Mouse (Mus musculus): ENCODE measurements around the gene Sdhd.

Gene Sdhd

DNA sequence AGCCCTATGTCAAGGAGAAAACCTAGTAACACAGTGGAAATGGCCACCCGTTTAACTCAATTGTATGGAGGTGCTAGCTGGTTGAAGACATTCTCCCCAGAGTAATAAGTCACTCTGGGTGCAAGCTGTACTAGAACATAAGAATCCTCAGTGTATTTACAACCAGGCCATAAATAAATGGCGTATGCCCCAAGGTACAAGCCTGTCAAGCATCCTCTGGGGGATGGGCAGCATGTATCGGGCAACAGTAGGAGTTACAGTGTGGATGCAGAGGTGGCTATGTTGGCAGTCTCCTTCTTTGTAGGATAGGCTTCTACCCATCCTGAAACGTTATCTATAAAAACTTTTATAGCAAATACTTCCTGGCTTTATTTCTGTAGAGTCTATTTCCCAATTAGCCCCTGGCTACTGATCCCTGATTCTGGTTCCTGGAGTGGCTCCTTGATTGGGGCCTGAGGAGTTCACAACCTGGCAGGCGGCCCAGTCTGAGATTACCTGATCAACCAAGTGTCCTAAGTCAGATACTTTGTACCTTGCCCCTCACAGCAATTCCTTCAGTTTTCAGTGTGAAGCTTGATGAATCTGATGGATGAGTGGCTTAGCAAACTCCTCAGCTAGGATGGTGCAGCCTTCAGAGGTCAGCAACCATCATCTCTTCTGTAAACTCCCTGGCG, 18.3 kb downstream of the Sdhd start:
- no peak for DNase-seq

DNA sequence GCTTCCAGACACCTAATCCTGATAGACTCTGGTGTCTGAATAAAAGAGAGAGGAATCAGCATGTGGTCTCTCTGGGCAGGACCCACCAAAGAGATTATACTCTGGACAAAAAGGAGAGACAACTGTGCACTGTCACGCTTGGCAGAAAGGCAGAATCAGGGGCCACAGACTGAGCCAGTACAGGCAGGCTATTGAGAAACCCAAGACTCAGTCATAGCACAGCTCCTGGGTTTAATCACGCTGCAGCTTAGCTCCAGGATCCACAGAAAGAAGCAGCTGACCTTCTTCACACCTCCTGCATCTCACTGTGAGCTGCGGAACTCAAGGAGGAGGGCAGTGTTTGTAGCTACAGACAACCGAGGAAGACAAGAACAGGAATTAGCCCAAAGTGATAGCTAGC, 23.2 kb downstream of the Sdhd start:
- DNase-seq: no peak

DNA sequence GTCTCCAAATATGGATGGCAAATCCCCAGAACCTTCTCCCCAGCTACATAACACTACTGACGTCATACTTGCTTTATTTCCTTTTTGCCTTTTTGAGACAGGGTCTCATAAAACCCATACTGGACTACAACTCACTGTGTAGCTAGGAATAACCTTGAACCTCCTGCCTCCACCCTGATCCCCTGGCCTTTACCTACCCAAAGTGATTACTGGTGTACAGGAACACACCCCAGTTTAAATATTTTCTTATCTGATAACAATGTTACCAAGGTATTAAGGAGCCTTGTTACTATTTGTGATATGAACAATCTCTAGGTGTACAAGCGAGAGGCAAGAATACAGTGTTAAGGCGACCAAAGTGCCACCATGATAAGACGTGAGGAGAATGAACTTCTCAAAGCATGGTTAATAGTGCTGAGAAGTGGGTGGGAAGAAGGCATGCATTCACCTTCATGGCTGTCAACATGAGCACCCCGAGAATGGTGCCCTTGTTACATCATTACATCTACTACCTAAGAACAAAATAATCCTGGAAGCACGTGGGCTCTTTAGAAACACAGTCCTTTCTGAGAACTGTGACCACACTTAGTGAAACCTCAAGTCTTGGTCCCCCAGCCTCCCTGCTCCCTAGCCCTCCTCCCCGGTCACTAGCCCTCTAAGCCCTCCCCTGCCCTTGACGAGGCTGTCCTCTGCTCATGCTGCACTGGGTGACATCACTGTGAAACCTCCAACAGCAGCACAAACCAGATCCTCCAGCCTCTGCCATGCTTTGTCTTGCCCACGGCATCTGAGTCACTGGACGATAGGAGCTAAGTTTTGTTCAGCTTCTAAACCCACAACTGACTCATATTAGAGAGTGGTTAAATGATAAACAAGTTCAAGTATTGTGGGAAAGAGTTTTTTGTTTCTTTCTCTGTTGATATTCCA, 33.8 kb downstream of the Sdhd start:
- DNase-seq: no peak

DNA sequence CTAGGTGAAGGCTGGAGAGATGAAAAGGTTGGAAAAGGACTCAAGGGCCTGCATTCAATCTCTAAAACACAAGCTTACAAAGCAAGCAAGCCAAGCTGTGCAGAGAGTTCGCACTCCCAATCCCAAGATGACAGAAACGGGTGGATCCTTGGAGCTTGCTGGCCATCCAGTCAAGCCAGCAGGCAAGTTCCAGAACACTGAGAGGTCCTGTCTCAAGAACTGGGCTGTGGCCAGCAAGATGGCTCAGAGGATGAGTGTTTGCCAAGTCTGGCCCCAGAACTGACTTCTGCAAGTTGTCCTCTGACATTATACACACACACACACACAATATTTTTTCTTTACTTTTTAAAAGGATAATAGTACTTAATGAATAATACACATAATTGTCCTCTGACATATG, 35.7 kb downstream of the Sdhd start:
- no peak for DNase-seq

DNA sequence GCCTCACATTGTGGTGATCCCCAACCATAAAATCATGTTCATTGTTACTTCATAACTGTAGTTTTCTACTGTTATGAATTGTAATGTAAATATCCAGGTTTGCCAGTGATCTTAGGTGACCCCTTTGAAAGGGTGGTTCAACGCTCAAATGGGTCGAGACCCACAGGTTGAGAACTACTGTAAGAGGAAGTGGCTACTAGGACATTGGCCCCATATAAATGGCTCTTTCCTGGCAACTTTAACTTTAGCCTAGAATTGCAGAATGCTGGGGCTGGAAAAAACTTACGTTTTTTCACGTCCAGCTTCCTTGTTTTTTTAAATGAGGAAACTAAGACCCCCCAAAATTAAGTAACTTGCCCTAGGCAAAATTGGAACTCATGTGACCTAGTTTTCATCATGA, 36.2 kb downstream of the Sdhd start:
- no peak for DNase-seq

DNA sequence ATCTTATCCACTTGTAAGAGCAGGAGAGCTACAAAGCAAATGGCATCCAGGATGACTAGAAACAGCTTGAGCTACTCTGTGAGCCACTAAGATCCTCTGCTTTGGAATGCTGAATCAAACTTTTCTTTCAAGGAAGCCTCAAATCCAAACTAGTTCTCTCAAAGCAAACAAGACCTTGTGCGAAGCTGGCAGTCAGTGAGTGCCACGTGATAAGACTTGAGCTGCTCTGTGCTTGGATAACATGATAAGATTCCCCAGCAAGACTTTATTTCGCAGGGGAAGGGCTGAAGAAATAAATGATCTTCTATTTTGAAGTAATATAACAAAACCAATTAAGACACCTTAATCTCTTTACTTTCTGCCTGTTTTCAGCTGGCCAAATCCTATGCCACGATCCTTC, 37.7 kb downstream of the Sdhd start:
- no peak for DNase-seq

DNA sequence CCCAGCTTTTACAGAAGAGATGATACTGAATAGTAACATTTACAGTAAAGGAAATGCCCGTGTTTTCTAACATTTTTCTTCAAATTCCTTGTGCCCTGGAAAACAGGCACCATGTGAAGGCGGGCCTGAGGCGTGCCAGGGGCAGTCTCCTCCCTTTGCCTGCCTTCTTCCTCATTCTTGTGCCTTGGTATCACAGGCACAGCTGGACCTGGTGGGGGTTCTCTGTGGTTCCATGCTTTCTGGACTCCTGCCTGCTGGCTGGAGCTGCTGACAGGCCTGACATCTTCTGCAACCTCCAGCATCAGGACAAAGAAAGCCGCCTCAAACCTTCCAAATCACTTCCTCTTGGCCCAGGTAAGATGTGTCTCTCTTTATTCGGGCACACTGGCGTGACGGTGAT, 38.4 kb downstream of the Sdhd start:
- no peak for DNase-seq

DNA sequence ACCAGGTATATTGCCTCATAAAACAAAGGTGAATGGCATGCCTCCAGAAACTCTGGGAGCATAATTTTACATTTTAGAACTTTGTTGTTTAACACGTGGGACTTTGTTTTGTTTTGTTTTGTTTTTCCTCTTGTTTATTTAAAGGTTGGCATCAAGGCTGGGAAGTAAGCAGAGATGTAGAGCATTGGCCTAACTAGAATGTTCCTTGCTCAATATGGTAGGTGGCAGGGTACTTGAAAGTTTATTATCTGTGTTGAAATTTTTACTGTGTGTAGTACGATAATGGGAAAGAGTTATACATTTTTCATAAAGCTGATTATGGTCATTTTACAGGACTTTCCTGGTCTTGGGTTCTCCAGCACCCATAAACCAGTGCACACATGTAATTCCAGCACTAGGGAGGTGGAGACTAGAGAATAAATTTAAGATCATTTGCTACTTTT, 41.7 kb downstream of the Sdhd start:
- DNase-seq: no peak

DNA sequence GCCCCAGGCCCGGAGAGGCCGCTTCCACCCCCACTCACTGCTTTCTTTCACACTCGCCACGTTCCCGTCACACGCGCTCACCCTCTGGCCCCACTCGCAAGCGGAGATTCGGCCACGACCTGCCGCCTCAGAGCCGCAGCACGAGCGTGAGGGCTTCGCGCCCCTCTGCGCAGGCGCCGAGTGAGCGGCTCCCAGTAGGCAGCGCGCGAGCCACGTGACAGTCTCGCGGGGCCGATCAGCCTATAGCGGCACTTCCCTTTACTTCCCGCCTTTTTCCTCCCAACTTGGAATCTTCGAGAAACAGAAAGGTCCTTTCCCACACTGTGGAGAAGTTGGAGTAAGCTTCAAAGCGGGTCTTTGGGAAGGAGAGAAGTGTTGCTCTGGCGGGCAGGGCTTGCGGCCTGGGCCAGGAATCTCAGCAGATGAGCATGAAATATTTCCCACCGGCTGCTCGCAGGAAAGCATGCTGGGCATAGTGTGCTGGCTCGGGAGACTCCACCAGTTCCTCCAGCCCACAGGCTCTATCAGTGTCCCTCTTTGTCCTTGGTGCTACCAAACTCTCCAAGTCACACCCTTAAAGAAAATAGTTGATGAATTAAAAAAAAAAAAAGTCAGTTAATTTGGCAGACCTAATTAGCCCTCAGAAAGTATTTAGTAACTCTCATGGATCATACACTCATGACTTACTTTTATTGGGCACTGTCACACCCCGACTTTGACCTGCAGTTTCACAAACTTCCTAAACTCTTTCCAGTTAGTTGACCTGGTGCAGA, 42.3 kb downstream of the Sdhd start, which contains the start of gene Tex12:
Tex12 (minus strand) TSS at position 181 of the 773 bp plus-strand sequence.
- no peak for DNase-seq

DNA sequence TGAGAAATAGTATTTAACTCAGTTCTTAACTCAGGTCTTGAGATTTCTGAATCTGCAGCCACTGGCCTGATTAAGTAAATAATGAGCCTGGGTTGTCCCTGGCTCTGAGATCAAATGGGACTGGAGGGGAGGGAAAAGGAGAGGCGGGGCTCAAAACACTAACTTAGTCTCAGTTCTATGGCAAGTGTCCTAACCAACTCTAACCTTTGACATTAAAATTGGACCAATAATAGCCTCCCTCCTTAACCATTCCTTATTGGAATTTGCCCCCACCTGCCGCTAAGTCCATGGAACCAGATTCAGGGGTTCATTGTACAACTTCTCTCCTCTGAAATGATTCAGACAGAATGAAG, 48.5 kb downstream of the Sdhd start, which contains the start of gene Bco2:
Bco2 (minus strand) TSS at position 88 of the 353 bp plus-strand sequence.
- DNase-seq: no peak

DNA sequence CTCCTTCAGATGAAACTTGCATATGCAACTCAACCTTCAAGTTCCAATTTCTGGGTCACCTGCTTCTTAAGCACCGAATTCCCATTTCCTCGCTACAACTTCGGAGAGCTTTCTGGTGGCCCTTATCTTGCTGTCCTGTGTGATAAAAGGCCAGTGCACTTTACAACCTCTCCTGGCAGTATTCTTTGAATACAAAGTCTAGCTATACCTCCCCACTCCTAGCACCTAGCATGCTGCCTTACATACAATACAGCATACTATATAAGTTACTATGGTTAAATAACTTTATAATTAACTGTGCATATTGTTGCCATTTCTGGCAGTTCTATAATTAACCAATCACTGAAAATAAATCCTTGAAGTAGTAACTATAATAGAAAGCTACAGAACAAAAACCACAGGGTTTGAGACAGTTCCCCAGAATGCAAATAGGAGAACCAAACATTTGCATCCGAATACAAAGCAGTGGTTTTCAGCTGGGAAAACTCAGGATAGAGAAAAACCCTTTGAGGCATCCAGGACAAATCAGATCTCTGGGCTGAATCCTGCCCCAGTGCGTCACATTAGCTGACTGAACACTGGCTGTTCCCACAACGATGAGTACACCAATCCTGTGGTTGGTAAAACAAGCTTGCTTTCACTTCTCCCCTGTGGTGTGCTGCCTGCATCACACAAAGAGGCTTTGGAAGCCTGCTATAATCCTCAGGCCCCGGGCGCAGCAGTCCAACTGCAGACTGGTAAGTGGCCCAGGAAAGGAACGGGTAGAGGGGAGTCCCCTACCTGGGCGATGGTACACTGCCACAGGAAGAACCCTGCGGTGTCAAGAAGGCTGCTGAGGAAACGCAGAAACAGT, 49.1 kb downstream of the Sdhd start, which contains the start of gene Il18:
Il18 (plus strand) TSS at position 587 of the 853 bp plus-strand sequence.
- peak; percentile 33 for DNase-seq

DNA sequence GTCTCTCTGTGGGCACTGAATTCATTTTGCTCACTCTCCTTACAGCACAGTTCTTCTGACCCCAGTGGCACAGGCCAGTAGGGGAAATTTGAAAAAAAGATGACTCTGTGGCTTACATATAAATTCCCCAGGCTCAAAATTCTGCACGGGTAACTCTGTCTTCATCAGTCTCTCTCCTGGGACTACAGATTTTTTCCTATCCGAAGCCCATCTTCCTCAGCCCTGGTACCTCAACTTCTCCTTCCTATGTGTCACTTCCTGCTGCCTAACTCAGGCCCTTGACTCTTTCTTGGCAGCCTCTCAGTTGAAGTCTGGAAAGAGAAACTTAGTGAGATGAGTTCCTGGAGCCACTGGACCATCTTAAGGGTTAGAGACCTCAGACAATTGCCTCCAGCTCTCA, 50.1 kb downstream of the Sdhd start:
- no peak for DNase-seq

DNA sequence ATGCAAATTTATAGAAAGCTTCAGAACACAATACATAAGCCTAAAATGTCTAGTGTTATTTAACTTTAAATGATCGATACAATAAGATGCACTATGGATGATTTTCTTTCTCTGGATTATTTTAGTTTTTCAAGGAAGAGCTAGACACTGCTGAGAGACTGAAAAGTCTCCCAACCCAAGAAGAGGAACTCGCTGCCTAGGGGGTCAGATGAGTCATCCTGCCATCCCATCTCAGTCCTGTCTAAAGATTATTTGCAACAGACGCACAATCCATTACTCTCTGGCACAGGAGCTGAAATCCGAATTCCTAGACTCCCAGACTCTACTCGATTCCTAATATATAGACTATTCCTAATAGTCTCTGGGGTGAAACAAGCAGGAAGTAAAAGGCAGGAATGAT, 51.4 kb downstream of the Sdhd start:
- DNase-seq: no peak

DNA sequence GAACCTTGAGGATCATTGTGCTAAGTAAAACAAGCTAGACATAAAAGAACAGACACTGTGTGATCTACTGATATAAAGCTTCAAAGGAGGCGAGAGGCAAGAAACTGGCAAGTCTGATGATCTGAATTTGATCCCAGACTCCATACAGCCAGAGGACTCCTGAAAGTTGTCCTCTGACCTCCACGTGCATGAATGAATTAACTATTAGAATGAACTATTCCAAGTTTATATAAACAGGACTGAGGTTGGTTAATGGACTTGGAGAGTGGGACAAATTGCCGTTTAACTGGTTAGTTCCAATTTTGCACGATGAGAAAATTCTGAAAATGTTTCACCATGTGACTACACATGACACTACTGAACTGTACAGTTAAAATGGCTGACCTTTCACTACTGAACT, 54.7 kb downstream of the Sdhd start:
- DNase-seq: no peak

DNA sequence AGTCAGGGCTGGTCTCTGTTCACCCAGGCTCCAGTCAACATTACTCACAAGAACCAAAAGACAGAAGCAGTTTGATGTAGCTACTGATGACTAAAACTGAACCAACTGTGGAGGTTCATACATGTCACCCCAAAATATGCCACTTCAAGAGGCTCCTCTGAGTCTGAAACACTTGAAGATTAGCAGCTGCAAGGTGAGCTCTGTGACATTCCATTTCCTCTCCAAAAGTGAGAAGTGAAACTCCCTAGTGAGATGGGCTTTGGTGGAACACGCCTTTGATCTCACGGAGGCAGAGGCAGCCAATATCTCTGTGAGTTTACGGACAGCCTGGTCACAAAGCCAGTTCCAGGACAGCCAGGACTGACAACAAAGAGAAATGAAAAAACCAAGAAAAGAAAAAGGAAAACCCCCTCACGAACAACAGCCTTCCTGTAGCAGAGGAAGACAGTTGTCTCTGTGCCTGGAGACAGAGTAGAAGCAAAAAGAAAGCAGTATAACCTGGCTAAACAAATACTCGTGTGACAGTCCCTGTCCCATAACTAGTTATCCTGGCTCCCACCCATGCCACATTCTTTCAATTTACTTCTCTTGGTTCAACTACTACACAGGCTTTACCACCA, 55.6 kb downstream of the Sdhd start:
- no peak for DNase-seq
